Mouse (Mus musculus) hindbrain, postnatal 0 days (tissue): ENCODE results near the gene Vps11. TPM values are rescaled to one million over a fixed set of nuclear protein-coding genes. Genes with fewer than 3 reads are reported as not detected.

ENCODE experiments used
- ATAC-seq: fragments of 200-750 bp; cut with Nextera tagmentation; 2 replicates; pipeline ENCODE4 v1.8.0; 2017; ENCODE audit warnings: mild to moderate bottlenecking, moderate TSS enrichment, moderate library complexity
- DNase-seq: peaks from one replicate; pipeline ENCODE4 v3.0.0-alpha.2; 2015; ENCODE audit warnings: low spot score
- H3K27ac ChIP-seq: fragments of 300-500 bp; sonication (generic); 2 replicates; pipeline ENCODE4 v1.5.1; 2014; ENCODE audit warnings: mild to moderate bottlenecking
- H3K27me3 ChIP-seq: fragments of 300-500 bp; sonication (generic); 2 replicates; pipeline ENCODE4 v1.6.1; 2014; ENCODE audit warnings: low read length, mixed read lengths; ENCODE audit not compliant: insufficient read depth
- H3K36me3 ChIP-seq: fragments of 300-500 bp; sonication (generic); 2 replicates; pipeline ENCODE4 v1.6.1; 2014; ENCODE audit warnings: low read length, mixed read lengths; ENCODE audit not compliant: insufficient read depth
- H3K4me1 ChIP-seq: fragments of 300-500 bp; sonication (generic); 2 replicates; pipeline ENCODE4 v1.6.1; 2014; ENCODE audit warnings: antibody characterized with exemption, low read length, mixed read lengths; ENCODE audit not compliant: insufficient read depth
- H3K4me2 ChIP-seq: fragments of 300-500 bp; sonication (generic); 2 replicates; pipeline ENCODE4 v1.6.1; 2014; ENCODE audit warnings: low read depth, mild to moderate bottlenecking, low read length, moderate library complexity, mixed read lengths
- H3K4me3 ChIP-seq: fragments of 300-500 bp; sonication (generic); 2 replicates; pipeline ENCODE4 v1.5.1; 2014; ENCODE audit warnings: low read length
- H3K9ac ChIP-seq: fragments of 300-500 bp; sonication (generic); replicated peaks from 2 replicates; pipeline ENCODE4 v1.6.1; 2014; ENCODE audit warnings: mild to moderate bottlenecking, low read length, moderate library complexity, mixed read lengths
- H3K9me3 ChIP-seq: fragments of 300-500 bp; sonication (generic); 2 replicates; pipeline ENCODE4 v1.6.1; 2016; ENCODE audit warnings: low read length, mixed read lengths
- CTCF ChIP-seq: IDR thresholded peaks from 2 replicates; pipeline ENCODE4 v1.5.1; 2016; ENCODE audit warnings: antibody characterized with exemption, control low read depth, low read depth
- WGBS: fragments of 180-500 bp; shearing (Covaris S2); extraction: QIAGEN DNeasy Blood & Tissue Kit; methylation state at CpG from one replicate; pipeline ENCODE4 v1.1.7; 2014; 5-methylcytosine and 5-hydroxymethylcytosine counted together
- polyA plus RNA-seq: library from polyadenylated mRNA; unstranded; fragments of >200 nt; fragmentation: Nextera tagmentation; extraction: Ambion mirVana; gene quantifications from 2 replicates; pipeline ENCODE4 v1.2.1, GENCODE M21; 2015
- total RNA-seq: library from RNA; depleted of rRNA; stranded (reverse); fragments of >200 nt; gene quantifications from 2 replicates; pipeline ENCODE4 v1.2.3, GENCODE M21; 2014

Gene Vps11
- total and polyA plus RNA-seq, 2 experiments from 2014 or later, result 39.9 to 53.2 TPM

DNA sequence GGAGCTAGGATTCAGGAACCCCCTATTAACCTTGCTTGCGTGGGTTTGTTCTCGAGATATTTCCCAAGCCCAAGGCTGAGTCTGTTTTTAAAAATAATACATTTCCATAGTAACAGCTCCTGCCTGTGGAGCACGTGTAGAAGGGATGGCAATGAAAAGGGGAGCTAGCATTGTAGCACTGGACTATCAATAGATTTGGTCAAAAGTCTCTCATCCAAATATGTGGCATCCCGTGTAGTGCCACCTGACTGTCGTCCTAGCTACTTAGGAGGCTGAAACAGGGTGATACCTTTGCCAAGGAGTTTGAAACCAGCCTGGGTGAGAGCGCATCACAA is 40.7 kb downstream of the Vps11 start:
- peaks cover 18% of the 10 kb centered on the region for H3K4me1 ChIP-seq
- H3K27ac ChIP-seq, result peak overlapping the region; percentile 68
- DNase-seq (peak; percentile 25), ATAC-seq (peak; percentile 8; the same call in 1 of the 2 replicates)
- peaks cover 5% of the 10 kb centered on the region for H3K36me3 ChIP-seq
- H3K4me2 ChIP-seq, result peak overlapping the region; percentile 88
- H3K9ac ChIP-seq, result peak overlapping the region; percentile 87
- no peaks in the 10 kb centered on the region for H3K9me3 ChIP-seq
- TF ChIP-seq CTCF, result no peak
- H3K4me3 ChIP-seq, result peak overlapping the region; percentile 96
- H3K27me3 ChIP-seq, result no peaks in the 10 kb centered on the region
- WGBS, result 17% methylated on average over 6 of the region's 6 CpGs

DNA sequence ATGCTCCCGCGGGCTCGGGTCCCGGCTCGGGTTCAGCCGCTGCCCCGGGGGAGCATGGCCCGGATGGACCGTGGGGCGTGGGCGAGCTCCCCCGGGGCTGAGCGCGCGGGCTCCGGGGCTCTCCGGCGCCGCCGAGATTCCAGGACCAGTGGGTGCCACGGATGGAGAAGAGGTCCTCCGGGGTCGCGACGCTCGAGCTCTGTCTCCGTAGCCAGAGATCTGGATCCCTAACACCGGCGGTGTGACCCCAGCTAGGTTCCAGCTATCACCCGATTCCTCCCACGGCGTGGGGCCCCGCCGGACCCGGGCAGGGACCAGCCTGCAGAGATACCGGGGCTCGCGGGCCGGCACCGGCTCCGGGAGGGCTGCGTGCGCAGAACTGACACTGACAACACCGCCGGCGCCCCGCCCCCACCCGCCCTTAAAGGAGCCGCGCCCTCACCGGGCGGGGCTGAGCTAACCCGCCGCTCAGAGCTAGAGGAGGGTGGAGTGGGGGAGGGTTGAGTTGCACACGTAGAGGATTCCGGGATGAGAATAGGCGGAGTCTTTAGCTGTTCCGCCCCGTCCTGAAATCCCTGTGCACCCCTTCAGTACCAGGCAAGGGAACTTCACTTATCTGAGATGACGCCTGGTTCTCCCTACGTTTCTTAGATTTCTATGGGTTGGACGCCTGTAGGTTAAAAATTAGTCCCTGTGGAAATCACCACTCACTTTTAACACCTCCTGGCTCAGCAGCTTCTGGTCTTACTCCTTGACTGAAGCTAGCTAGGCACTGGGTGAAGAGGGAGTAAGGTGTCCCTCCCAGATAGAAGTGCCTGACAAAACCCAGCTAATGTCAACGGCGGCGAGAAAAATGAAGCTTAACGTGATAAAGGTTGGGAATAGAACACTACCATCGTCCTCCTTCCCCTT is 41.3 kb downstream of the Vps11 start, which contains the start of gene C2cd2l:
Gene C2cd2l (minus strand): TSS at position 399 of the 912 bp plus-strand sequence.
- TF ChIP-seq CTCF, result no peak
- DNase-seq (peak; percentile 98), ATAC-seq (peak; percentile 99)
- Histone ChIP-seq H3K9me3 (no peaks in the 10 kb centered on the region), H3K36me3 (peaks cover 11% of the 10 kb centered on the region), H3K4me2 (peak within 1 kb of the TSS; percentile 88), H3K4me1 (peaks cover 18% of the 10 kb centered on the region), H3K27me3 (no peaks in the 10 kb centered on the region), H3K4me3 (peak within 1 kb of the TSS; percentile 96), H3K9ac (peak within 1 kb of the TSS; percentile 87), H3K27ac (peak within 1 kb of the TSS; percentile 68)
- under 1% methylated on average over 65 of the region's 67 CpGs for WGBS

DNA sequence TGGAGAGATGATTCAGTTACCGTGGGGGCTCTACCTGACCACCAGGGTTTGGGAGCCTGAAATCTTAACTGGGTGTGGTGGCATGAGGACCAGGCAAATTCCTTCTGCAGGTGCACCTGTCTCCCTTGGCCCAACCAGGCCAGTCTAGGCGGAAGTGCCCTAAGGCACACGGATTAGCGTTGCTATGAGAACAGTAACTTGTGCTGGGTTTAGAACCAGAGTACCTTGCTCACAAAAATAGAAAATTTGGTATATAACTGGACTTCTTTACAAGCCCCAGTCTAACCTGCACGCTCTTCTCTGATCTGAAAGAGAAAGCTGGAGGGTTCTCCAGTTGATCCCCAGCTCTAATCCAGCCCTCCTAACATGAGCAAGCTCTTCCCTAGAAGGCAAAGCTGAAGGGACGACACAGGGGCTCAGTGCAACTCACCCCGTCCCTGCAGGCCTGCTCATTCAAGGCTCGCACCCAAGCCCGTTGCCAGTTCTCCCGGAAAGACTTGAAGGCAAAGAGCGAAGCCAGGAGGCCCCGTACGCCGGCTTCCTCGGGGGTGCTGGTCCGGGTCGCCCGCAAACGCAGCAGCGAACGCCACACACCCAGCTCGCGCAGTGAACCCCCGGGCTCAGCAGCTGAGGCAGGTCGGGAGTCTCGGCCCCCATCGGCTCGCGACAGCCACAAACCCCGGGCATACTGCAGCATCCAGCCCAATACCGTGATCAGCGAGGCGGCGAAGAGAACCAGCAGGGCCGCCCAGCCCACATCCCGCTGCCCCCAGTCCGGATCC is 42.2 kb downstream of the Vps11 start:
- TF ChIP-seq CTCF, result no peak
- H3K9ac ChIP-seq, result peak overlapping the region; percentile 87
- peak; percentile 20 for DNase-seq
- H3K4me1 ChIP-seq, result peaks cover 18% of the 10 kb centered on the region
- WGBS, result 1% methylated on average over 37 of the region's 37 CpGs
- no peaks in the 10 kb centered on the region for H3K27me3 ChIP-seq
- H3K9me3 ChIP-seq, result no peaks in the 10 kb centered on the region
- H3K27ac ChIP-seq, result peak overlapping the region; percentile 68
- H3K36me3 ChIP-seq, result peaks cover 18% of the 10 kb centered on the region
- peak overlapping the region; percentile 88 for H3K4me2 ChIP-seq
- peak overlapping the region; percentile 96 for H3K4me3 ChIP-seq
- peak; percentile 5 for ATAC-seq

DNA sequence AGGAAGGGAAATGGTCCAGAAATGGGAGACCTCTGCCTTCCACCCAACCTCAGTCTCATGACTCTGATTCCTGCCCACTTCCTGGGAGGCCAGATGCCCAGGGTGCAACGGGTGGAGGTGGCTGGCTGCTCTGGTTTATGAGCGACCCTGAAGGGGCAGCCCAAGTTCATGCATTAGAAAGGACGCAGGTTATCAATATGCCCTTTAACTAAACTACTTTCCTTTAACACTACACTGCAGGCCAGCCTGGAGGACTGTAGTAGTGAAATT is 42.7 kb downstream of the Vps11 start:
- Histone ChIP-seq H3K4me1 (peaks cover 18% of the 10 kb centered on the region), H3K36me3 (peaks cover 18% of the 10 kb centered on the region), H3K27me3 (no peaks in the 10 kb centered on the region), H3K9me3 (no peaks in the 10 kb centered on the region), H3K4me2 (peak overlapping the region; percentile 88), H3K9ac (peak overlapping the region; percentile 87), H3K27ac (no peak overlapping the region), H3K4me3 (peak overlapping the region; percentile 96)
- DNase-seq, result no peak
- TF ChIP-seq CTCF, result no peak
- WGBS, result 30% methylated on average over 3 of the region's 3 CpGs
- no peak for ATAC-seq

DNA sequence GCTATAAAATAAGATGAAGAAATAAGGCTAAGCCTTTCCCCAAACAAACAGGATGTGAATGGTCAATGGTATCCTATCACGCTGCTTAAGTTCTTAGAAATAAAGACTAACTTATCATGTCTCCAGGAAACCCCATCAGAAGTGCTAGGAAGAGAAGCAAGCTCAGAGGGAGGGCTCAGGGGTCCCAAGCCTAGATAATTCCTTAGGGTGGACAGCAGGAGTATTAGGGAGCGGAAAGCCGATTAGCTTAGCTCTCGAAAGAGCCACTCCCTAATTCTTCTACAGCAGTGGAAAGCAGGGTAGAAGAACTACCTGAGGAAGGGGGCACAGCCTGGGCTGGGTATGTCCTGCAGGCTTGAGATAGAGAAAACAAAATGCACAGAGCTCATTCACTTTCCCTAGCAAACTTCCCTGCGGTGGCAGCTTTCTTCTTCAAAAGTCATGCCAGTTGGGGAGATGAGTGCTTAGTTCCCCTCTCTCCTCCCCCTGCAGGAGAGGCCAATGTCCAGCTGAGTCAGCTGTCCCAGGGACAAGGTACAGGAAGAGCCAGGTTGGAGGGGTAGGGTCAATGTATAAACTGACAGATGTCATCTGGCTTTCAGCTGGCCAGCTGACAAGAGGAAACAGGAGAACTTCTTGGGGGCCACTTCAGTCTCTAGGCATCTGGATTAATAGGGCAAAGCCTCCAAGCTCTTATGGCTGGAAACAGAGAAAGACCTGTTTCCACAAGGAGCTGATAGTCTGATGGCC is 43.2 kb downstream of the Vps11 start:
- Histone ChIP-seq H3K4me3 (peak overlapping the region; percentile 96), H3K9ac (peak overlapping the region; percentile 87), H3K9me3 (no peaks in the 10 kb centered on the region), H3K4me1 (peaks cover 18% of the 10 kb centered on the region), H3K36me3 (peaks cover 22% of the 10 kb centered on the region), H3K4me2 (peak overlapping the region; percentile 88), H3K27me3 (no peaks in the 10 kb centered on the region), H3K27ac (no peak overlapping the region)
- ATAC-seq (no peak), DNase-seq (no peak)
- no peak for TF ChIP-seq CTCF
- WGBS, result 50% methylated on average over 5 of the region's 5 CpGs

DNA sequence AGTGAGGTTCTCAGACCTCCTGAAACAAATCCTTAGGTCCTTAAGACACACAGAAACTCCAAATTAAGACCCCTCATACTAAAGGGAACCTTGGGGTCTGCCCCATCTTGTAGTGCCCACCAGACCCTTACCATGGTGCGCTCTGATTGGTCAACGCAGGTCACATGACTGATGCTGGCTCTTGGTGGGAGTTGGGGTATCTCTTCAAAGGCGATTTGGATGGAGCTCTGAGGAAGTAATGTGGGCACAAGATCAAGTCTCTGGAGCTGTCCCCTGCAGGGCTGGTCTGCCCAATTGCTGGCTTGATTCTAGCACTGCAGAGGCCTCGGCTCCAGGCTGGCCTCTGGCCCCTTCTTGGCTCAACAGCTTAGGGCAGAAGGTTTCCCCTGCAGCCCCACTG is 44.0 kb downstream of the Vps11 start:
- TF ChIP-seq CTCF, result no peak
- Histone ChIP-seq H3K9me3 (no peaks in the 10 kb centered on the region), H3K9ac (no peak overlapping the region), H3K36me3 (peaks cover 27% of the 10 kb centered on the region), H3K27me3 (no peaks in the 10 kb centered on the region), H3K4me2 (peak overlapping the region; percentile 88; the same call in 1 of the 2 replicates), H3K4me3 (no peak overlapping the region), H3K4me1 (peaks cover 18% of the 10 kb centered on the region), H3K27ac (no peak overlapping the region)
- WGBS, result 64% methylated on average over 4 of the region's 4 CpGs
- DNase-seq, result no peak
- no peak for ATAC-seq
